Mouse (Mus musculus) hindbrain, embryonic 16.5 days (tissue): ENCODE results near the gene Atp6v1f. TPM values are rescaled to one million over a fixed set of nuclear protein-coding genes. Genes with fewer than 3 reads are reported as not detected.

ENCODE experiments used
- ATAC-seq: fragments of 200-750 bp; cut with Nextera tagmentation; 2 replicates; pipeline ENCODE4 v1.8.0; 2017; ENCODE audit warnings: moderate TSS enrichment, moderate library complexity
- H3K27ac ChIP-seq: fragments of 300-500 bp; sonication (generic); 2 replicates; pipeline ENCODE4 v1.5.1; 2014; ENCODE audit warnings: low read depth, mild to moderate bottlenecking, control low read depth, low read length, moderate library complexity
- H3K27me3 ChIP-seq: fragments of 300-500 bp; sonication (generic); replicated peaks from 2 replicates; pipeline ENCODE4 v1.6.1; 2014; ENCODE audit warnings: low read length; ENCODE audit not compliant: control insufficient read depth, insufficient read depth
- H3K36me3 ChIP-seq: fragments of 300-500 bp; sonication (generic); 2 replicates; pipeline ENCODE4 v1.6.1; 2014; ENCODE audit warnings: mild to moderate bottlenecking, low read length, moderate library complexity, mixed read lengths; ENCODE audit not compliant: control insufficient read depth, insufficient read depth
- H3K4me1 ChIP-seq: fragments of 300-500 bp; sonication (generic); 2 replicates; pipeline ENCODE4 v1.6.1; 2014; ENCODE audit warnings: low read depth, low read length; ENCODE audit not compliant: control insufficient read depth, insufficient read depth
- H3K4me2 ChIP-seq: fragments of 300-500 bp; sonication (generic); 2 replicates; pipeline ENCODE4 v1.6.1; 2014; ENCODE audit warnings: mild to moderate bottlenecking, low read length, control low read depth, moderate library complexity
- H3K4me3 ChIP-seq: fragments of 300-500 bp; sonication (generic); 2 replicates; pipeline ENCODE4 v1.5.1; 2014; ENCODE audit warnings: mild to moderate bottlenecking, low read length, control low read depth, moderate library complexity
- H3K9ac ChIP-seq: fragments of 300-500 bp; sonication (generic); 2 replicates; pipeline ENCODE4 v1.6.1; 2014; ENCODE audit warnings: low read depth, mild to moderate bottlenecking, control low read depth, low read length, moderate library complexity
- H3K9me3 ChIP-seq: fragments of 300-500 bp; sonication (generic); 2 replicates; pipeline ENCODE4 v1.6.1; 2014; ENCODE audit warnings: mild to moderate bottlenecking, low read length, moderate library complexity; ENCODE audit not compliant: control insufficient read depth
- WGBS: fragments of 180-500 bp; shearing (Covaris S2); extraction: QIAGEN DNeasy Blood & Tissue Kit; methylation state at CpG from one replicate; pipeline ENCODE4 v1.1.7; 2014; 5-methylcytosine and 5-hydroxymethylcytosine counted together
- polyA plus RNA-seq: library from polyadenylated mRNA; unstranded; fragments of >200 nt; fragmentation: Nextera tagmentation; extraction: Ambion mirVana; gene quantifications from 2 replicates; pipeline ENCODE4 v1.2.1, GENCODE M21; 2015

The Atp6v1f gene
- polyA plus RNA-seq, 1 experiment from 2014 or later = 394 TPM

DNA sequence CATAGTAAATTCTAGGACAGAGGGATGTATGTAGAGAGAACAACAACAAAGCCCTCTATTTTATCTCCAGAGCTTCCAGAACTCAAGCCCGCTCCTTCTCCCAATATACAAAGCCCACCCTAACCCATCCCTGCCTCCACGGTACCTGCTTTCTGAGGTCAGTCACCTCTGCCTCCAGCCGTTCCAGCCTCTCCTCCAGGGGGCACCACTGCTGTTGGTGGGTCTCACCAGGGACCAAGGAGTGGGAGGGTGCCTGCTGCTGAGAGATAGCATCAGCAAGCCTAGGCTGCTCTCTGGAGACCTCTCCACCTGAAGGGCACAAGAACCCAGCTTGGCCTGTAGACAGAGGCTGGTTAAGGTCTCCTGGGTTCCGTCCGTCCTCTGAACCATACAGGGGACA is 38.0 kb downstream of the Atp6v1f start:
- H3K4me3 ChIP-seq = no peak overlapping the region
- no peak for ATAC-seq

DNA sequence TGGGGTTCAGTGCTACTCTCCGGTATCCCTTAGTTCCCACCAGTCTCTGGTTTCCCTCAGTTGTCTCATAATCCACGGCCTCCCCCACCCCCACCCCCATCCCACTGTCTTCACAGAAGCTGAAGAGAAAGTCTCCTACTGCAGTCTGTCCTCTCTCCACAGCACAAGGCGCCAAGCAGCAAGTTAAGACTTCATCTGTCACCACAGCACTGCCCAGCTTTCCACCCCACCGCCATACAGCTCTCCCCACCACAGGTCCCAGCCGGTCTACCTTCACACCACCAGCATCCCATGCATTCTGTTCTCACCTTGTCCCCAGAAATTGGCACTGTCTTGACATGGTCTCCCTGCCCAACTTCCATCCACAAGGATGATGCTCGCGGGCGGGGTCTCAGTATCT is 39.3 kb downstream of the Atp6v1f start:
- Histone ChIP-seq H3K4me2 (peak overlapping the region; percentile 66), H3K4me3 (peak overlapping the region; percentile 54), H3K9ac (no peak overlapping the region; the same call in 1 of the 2 replicates), H3K27me3 (peaks cover 16% of the 10 kb centered on the region), H3K27ac (no peak overlapping the region), H3K4me1 (peaks cover 7% of the 10 kb centered on the region), H3K36me3 (no peaks in the 10 kb centered on the region), H3K9me3 (no peaks in the 10 kb centered on the region)
- 22% methylated on average over 8 of the region's 8 CpGs for WGBS
- ATAC-seq = peak; percentile 16; the same call in 1 of the 2 replicates

More for the DNA sequence above, 38.0 kb downstream of the Atp6v1f start:
- H3K27me3 ChIP-seq = peaks cover 16% of the 10 kb centered on the region
- H3K9ac ChIP-seq = no peak overlapping the region
- 92% methylated on average over 5 of the region's 5 CpGs for WGBS
- no peaks in the 10 kb centered on the region for H3K36me3 ChIP-seq
- no peak overlapping the region for H3K27ac ChIP-seq
- H3K4me2 ChIP-seq = no peak overlapping the region
- H3K4me1 ChIP-seq = peaks cover 7% of the 10 kb centered on the region
- no peaks in the 10 kb centered on the region for H3K9me3 ChIP-seq

DNA sequence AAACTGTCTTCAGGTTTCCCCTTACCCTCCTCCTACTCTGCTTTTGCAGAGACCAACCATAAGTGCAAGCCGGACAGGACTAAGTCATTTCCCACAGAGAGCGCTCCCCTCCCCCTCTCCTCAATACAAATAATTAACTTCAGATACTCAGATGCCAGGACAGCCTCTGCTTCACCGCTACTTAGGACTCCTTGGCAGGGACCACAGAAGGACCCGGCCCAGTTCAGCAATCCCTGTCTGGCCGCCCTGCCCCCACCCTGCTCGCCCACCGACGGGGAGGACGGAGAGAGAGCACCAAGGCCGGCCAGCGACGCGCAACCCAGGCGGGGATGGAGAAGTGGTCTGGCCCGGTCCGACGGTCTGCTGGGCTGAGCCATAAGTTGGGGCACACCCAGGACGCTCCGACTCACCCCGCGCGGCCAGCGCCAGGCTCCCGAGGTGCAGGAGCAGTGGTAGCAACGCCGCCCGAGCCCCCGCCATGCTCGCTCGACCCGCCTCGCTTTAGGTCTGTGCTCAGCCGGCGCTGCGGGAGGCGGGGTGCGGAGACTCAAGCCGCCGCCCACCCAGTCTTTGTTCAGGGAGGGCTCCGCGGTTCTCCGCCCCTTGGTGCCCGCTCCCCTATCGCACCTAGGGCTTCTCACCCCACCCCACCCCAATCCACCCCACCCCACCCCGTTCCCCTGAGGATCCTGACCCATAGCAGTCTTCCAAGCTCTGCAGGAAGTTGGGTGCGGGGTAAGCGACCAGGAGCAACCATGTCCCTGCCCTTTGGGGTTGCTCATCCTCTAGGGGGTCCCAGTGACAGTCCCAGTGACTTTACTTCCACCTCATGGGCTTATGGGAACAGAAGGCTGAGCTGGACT is 40.2 kb downstream of the Atp6v1f start, which contains the start of gene Kcp:
Gene Kcp, minus strand, starts transcription at position 506 of the 863 bp plus-strand sequence.
- H3K4me2 ChIP-seq = peak within 1 kb of the TSS; percentile 66
- no peaks in the 10 kb centered on the region for H3K36me3 ChIP-seq
- peaks cover 7% of the 10 kb centered on the region for H3K4me1 ChIP-seq
- H3K27me3 ChIP-seq = peaks cover 16% of the 10 kb centered on the region
- H3K9ac ChIP-seq = peak within 1 kb of the TSS; percentile 68
- peak; percentile 59 for ATAC-seq
- 0 out of 2 replicates have a peak within 1 kb of the TSS, but pooled peaks have one; percentile 29 for H3K27ac ChIP-seq
- under 1% methylated on average over 38 of the region's 47 CpGs for WGBS
- H3K4me3 ChIP-seq = peak within 1 kb of the TSS; percentile 54
- H3K9me3 ChIP-seq = no peaks in the 10 kb centered on the region

DNA sequence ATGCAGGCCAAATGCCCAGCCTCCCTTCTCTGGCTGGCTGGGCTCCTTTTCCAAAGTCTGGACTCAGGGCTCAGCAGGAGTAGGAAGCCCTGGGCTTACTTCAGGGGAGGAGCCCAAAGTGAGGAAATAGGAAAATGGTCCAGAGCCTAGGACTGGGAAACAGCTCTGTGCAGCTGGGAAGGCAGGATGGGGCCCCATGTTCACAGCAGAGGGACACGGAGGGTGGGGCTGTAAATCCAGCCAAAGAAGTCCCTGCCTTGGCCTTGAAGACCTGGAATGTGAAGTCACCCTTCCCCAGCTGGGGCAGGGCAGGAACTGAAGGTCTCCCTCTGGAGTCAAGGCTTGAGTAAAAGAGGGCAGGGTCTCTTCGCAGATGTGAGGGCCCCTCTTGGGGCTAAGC is 41.6 kb downstream of the Atp6v1f start:
- H3K9ac ChIP-seq = no peak overlapping the region
- no peaks in the 10 kb centered on the region for H3K36me3 ChIP-seq
- peaks cover 16% of the 10 kb centered on the region for H3K27me3 ChIP-seq
- H3K4me1 ChIP-seq = peaks cover 11% of the 10 kb centered on the region
- ATAC-seq = no peak
- H3K9me3 ChIP-seq = no peaks in the 10 kb centered on the region
- WGBS = 43% methylated on average over 2 of the region's 2 CpGs
- no peak overlapping the region for H3K27ac ChIP-seq
- no peak overlapping the region for H3K4me2 ChIP-seq
- H3K4me3 ChIP-seq = no peak overlapping the region

DNA sequence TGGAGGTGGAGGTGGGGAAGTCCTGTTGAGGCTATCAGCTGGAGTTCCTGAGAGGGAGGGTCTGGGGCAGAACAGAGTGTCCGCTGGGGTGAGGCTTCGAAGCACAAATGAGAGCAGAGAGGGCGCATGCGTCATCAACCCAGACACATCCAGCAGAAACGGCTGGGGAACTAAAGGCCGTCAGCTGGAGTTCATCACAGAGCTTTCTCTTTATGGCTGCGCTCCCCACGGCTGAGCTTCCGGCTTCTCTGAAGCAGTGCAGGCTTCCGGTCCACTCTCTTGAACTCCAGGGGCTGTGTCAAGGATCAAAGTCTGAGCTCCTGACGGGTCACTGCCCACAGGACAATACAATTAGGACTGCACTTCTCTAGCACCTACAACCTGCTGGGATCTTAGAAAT is 45.8 kb downstream of the Atp6v1f start:
- Histone ChIP-seq H3K27ac (no peak overlapping the region), H3K4me3 (peak overlapping the region; percentile 24), H3K4me1 (peaks cover 4% of the 10 kb centered on the region), H3K4me2 (peak overlapping the region; percentile 56), H3K9ac (0 out of 2 replicates have a peak overlapping the region, but pooled peaks have one; percentile 11), H3K9me3 (no peaks in the 10 kb centered on the region), H3K36me3 (no peaks in the 10 kb centered on the region), H3K27me3 (peaks cover 7% of the 10 kb centered on the region; the same call in 1 of the 2 replicates)
- 2% methylated on average over 11 of the region's 11 CpGs for WGBS
- peak; percentile 81 for ATAC-seq

DNA sequence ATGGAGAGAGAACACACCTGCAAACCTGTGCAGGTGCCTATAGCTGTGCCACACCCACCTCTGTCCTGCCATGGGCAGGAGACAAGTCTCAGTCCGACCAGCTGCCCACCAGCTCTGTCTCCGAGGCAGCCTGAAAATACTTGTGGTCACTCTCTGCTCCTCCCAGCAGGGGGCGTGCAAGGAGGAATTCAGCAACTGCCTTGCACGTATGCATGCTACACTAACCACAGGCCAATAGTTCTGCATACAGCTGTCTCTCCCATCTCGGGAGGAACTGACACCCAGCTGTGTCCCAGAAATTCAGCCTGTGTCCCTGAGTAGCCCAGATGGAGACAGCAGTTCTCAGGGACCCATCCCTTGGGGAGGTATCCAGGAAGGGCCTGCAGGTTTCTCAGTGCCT is 49.6 kb downstream of the Atp6v1f start:
- no peaks in the 10 kb centered on the region for H3K9me3 ChIP-seq
- no peak for ATAC-seq
- H3K4me3 ChIP-seq = no peak overlapping the region
- WGBS = 9% methylated on average over 5 of the region's 5 CpGs
- H3K9ac ChIP-seq = no peak overlapping the region
- peaks cover 4% of the 10 kb centered on the region for H3K4me1 ChIP-seq
- no peak overlapping the region for H3K27ac ChIP-seq
- no peaks in the 10 kb centered on the region for H3K27me3 ChIP-seq
- H3K4me2 ChIP-seq = no peak overlapping the region
- H3K36me3 ChIP-seq = no peaks in the 10 kb centered on the region

Other genes with a start within 250 kb of the Atp6v1f start
- 31.1 and 31.3 TPM in 2 replicates for gene Hilpda, start 195.2 kb upstream of the Atp6v1f start, polyA plus RNA-seq
- gene Fam71f2, start 188.1 kb upstream of the Atp6v1f start, polyA plus RNA-seq = 0.34 and 0.41 TPM in 2 replicates
- not detected in 2 replicates for gene Fam71f1, start 148.6 kb upstream of the Atp6v1f start, polyA plus RNA-seq
- 166 and 187 TPM in 2 replicates for gene Calu, start 119.6 kb upstream of the Atp6v1f start, polyA plus RNA-seq
- 0.43 and 0.46 TPM in 2 replicates for gene Opn1sw, start 79.2 kb upstream of the Atp6v1f start, polyA plus RNA-seq
- 54.8 and 58.3 TPM in 2 replicates for gene Ccdc136, start 71.4 kb upstream of the Atp6v1f start, polyA plus RNA-seq
- gene Flnc, start 34.5 kb upstream of the Atp6v1f start, polyA plus RNA-seq = 2.7 and 5.1 TPM in 2 replicates
- 0.56 TPM in 1 of 2 replicates, not detected in the other for gene Atp6v1fnb, start 3.7 kb downstream of the Atp6v1f start, polyA plus RNA-seq
- 15.0 and 22.9 TPM in 2 replicates for gene Kcp, start 40.2 kb downstream of the Atp6v1f start, polyA plus RNA-seq
- 2.2 and 3.3 TPM in 2 replicates for gene Irf5, start 58.9 kb downstream of the Atp6v1f start, polyA plus RNA-seq
- 83.4 and 85.7 TPM in 2 replicates for gene Tnpo3, start 142.2 kb downstream of the Atp6v1f start, polyA plus RNA-seq
- gene Tspan33, start 226.5 kb downstream of the Atp6v1f start, polyA plus RNA-seq = 10.8 and 15.2 TPM in 2 replicates